Mouse (Mus musculus): ENCODE results near the gene Astl.

Gene Astl

DNA sequence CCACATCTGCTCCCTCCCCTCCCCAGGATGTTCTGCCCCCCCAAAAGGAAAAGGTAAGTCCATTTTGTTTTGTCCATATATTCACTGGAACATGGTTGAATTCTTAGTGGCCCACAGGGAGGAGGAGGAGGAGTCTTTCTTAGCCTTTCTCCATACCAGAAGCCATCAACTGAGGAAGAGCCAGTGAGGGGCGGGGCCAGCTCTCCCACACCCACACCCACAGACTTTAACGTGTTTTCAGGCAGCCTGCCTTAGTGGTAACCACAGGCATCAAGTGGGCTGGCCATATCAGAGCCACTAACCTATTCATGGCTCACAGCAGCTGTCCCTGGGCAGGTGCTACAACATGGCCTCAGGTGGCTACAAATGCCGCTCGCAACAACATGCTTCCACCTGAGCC is 394 bp downstream of the Astl start:
- CTCF ChIA-PET = no interaction called here
- POLR2A ChIA-PET = interaction anchor here in 2 of 4 experiments (0.5 to 1.1 kb wide), 3 partner anchors 65 to 199 kb away, joined by 3 to 4 read pairs (median 4); no protein-coding TSS in a partner anchor

DNA sequence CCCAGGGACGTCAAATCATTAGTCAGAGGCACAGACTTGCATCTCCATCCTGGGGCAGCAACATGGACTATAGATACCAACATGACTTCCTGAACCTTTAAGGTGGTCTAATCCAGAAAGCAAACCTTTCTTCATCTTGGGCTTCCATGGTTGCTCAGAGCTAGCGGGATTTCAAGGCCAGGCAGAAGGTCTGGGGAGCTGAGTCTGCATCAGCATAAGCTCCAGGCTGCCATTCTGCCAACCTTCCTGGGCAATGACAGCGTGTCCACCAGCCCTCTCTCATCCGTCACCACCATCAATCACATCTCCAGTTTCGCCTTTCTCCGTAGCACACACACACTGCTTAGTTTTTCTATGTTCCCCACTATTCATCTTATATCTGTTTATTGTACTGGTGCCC is 823 bp downstream of the Astl start:
- CTCF ChIA-PET = no interaction called here
- POLR2A ChIA-PET = interaction anchor here in 2 of 4 experiments (0.5 to 1.1 kb wide), 3 partner anchors 65 to 199 kb away, joined by 3 to 4 read pairs (median 4); no protein-coding TSS in a partner anchor

DNA sequence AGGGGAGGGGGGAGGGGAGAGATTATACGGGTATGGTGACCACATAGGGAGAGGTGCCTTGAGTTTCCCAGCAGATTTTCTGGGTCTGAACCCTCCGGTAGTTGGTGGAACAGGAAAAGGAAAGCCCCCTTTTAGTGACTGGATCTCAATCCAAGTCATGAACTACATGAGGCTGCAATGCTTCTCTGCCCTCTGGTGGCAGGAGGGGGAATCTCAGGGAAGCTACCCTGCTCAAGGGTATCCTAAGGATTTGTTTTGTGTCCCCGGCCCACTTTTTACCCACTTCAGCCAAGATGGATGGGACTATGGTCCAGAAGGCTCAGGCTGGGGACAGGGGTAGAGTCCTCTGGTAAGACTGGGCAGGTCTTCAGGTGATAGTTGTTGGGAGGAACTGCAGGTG is 2.7 kb downstream of the Astl start:
- ChIA-PET POLR2A (interaction anchor here in 1 of 4 experiments (0.7 kb wide), 1 partner anchor 281 kb away, joined by 3 read pairs; no protein-coding TSS in a partner anchor), CTCF (interaction anchor here (0.5 to 1.8 kb wide), 31 partner anchors 10 to 343 kb away, joined by 3 to 11 read pairs (median 4); partner anchors contain the start of genes Adra2b (in 1 of the 4), Blvra (in 1 of the 4), Ciao1 (in 1 of the 4) and Tmem127 (in 1 of the 4))

DNA sequence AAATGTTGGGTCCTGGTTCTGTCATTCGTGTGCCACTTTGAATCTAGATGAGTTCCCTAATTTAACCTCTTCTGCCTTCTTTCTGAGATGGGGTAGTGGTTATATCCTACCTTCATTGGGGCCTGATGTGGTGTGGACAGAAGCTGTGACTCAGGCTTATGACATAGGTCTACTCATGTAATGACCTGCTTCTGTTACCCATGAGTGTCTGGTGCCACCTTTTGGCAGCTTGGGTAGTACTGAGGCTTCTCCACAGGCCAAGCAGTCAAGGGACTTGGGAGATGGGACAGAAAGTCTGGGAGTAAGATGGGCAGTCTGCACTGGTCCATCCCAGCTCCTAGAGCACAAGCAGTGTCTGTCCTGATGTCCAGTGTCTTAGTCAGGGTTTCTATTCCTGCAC is 7.9 kb downstream of the Astl start:
- ChIA-PET POLR2A (interaction anchor here in 1 of 4 experiments (1.4 kb wide), 1 partner anchor 9 kb away, joined by 3 read pairs; no protein-coding TSS in a partner anchor), CTCF (interaction anchor here in 2 of 4 experiments (1.0 to 1.4 kb wide), 3 partner anchors 9 to 10 kb away, joined by 3 read pairs; partner anchors contain the start of gene Dusp2 (in 1 of the 2))

DNA sequence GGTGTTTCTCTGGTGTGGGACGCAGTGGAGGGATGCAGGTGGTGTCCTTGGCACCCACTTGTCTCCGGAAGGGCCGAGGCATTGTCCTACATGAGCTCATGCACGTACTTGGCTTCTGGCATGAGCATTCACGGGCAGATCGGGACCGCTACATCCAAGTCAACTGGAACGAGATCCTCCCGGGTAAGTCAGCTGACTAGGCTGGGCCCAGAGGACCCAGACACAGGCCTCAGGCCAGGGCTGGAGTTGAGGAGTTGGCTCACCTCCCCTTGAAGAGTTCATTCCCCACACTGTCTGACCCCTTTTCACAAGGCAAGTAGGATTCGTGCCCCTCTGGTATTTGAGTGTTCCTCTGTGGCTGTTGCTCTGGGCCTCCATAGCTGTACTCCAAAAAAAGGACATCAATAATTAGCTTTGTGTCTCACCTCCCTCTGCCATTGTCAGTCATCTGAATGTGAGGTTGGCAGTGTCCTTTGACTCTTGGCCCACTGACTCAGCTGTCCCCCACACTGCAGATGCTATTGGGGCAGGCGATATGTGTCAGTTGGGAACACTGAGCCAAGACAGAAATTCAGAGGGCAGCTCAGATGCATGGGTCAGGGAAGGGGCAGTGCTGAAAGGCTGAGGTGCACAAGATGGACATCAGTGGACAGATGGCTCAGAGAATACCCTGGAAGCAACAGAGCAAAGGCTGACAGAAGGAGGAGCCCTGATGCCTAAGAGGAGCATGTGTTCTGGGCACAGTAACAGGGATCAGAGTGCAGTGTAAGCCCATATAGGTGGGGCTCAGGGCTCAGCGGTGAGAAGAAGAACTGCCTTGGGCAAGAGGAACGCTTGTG is 8.9 kb downstream of the Astl start:
- CTCF ChIA-PET = interaction anchor here in 2 of 4 experiments (1.0 to 1.4 kb wide), 2 partner anchors 10 to 11 kb away, joined by 3 read pairs; partner anchors contain the start of gene Dusp2 (in 1 of the 2)

GRCm38 (mm10) chr2:127353881-127354280 is 15.4 kb downstream of the Astl start:
- POLR2A ChIA-PET = no interaction called here
- CTCF ChIA-PET = no interaction called here

More for the DNA sequence above, 8.9 kb downstream of the Astl start:
- POLR2A ChIA-PET = no interaction called here

DNA sequence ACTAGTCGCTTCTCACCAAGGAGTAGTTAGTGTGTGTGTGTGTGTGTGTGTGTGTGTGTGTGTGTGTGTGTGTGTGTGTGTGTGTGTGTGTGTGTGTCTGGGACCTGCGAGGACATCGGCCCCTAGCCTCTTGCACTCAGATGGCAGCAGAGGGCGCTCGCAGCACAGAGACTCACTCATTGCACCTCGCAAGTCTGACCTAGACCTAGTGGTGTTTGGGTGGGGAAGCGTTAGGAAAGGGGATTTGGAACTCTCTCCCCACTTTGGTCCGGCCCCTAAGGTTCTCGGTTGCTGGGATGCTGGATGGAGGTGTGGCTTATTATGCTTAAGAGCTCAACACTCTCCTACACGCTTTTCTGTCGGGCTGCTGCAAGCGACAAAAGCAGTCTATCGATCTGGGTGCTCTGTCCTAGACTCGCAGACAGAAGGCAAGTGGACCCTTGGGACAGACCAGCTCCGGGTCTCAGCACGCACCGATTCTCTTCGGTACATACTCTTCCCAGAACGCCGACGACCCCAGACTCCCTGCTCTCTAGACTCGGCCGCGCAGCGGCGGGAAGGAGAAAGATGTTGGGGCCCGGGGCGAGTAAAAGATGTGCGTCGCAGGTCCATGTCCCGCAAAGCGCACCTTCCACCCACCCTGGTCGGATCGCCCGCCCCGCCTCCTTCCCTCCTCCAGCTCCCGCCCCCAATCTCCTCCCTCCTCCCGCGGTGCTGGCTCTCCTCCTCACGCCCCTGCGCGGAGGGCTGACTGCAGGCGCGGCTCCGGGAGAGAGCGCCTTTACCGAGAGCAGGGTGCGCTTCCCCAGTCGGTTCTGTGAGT is 24.2 kb downstream of the Astl start, which contains the start of gene Adra2b:
Gene Adra2b (plus strand): TSS at position 750 of the 823 bp plus-strand sequence.
- CTCF ChIA-PET = interaction anchor here (0.6 to 3.4 kb wide), 51 partner anchors 10 to 892 kb away, joined by 3 to 20 read pairs (median 4); partner anchors contain the start of genes Gpat2 (in 2 of the 4), Dusp2 (in 1 of the 4) and Fahd2a (in 1 of the 4)
- POLR2A ChIA-PET = interaction anchor here in 3 of 4 experiments (0.6 to 2.9 kb wide), 40 partner anchors 8 to 628 kb away, joined by 3 to 19 read pairs (median 4); partner anchors contain the start of genes Fahd2a (in 3 of the 3), Gpat2 (in 3 of the 3), Dusp2 (in 2 of the 3) and Mrps5 (in 1 of the 3)

DNA sequence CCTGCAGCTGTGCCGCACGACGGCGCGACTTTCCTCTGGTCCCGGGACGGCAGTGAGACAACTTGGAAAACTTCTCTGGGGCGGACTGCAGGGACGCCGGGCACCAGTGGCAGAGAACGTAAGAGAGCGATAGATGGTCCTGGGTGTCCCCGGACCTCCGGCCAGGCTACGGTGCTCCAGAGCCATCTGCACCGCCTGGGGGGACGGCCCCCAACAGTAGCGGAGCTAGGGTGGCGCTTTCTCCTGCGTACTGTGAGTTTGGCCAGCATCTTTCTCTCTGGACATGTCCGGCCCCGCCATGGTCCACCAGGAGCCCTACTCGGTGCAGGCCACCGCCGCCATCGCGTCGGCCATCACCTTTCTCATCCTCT is 24.8 kb downstream of the Astl start:
- CTCF ChIA-PET = interaction anchor here (0.6 to 3.4 kb wide), 40 partner anchors 11 to 891 kb away, joined by 3 to 20 read pairs (median 4); partner anchors contain the start of genes Gpat2 (in 2 of the 4), Dusp2 (in 1 of the 4) and Fahd2a (in 1 of the 4)
- POLR2A ChIA-PET = interaction anchor here in 3 of 4 experiments (0.7 to 2.9 kb wide), 34 partner anchors 8 to 321 kb away, joined by 3 to 19 read pairs (median 4); partner anchors contain the start of genes Dusp2 (in 2 of the 3), Fahd2a (in 2 of the 3), Gpat2 (in 2 of the 3) and Mrps5 (in 1 of the 3)

DNA sequence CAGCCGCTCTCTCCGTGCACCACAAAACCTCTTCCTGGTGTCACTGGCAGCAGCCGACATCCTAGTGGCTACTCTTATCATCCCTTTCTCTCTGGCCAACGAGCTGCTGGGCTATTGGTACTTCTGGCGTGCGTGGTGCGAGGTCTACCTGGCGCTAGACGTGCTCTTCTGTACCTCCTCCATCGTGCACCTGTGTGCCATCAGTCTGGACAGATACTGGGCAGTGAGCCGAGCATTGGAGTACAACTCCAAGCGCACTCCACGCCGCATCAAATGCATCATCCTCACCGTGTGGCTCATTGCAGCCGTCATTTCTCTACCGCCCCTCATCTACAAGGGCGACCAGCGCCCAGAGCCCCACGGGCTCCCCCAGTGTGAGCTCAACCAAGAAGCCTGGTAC is 25.3 kb downstream of the Astl start:
- ChIA-PET POLR2A (interaction anchor here in 3 of 4 experiments (0.6 to 2.9 kb wide), 12 partner anchors 7 to 118 kb away, joined by 3 to 19 read pairs (median 6); partner anchors contain the start of genes Dusp2 (in 2 of the 3), Fahd2a (in 1 of the 3), Gpat2 (in 1 of the 3) and Stard7 (in 1 of the 3)), CTCF (interaction anchor here in 3 of 4 experiments (1.1 to 3.4 kb wide), 10 partner anchors 12 to 137 kb away, joined by 3 to 20 read pairs (median 7); partner anchors contain the start of genes Gpat2 (in 2 of the 3) and Fahd2a (in 1 of the 3))

DNA sequence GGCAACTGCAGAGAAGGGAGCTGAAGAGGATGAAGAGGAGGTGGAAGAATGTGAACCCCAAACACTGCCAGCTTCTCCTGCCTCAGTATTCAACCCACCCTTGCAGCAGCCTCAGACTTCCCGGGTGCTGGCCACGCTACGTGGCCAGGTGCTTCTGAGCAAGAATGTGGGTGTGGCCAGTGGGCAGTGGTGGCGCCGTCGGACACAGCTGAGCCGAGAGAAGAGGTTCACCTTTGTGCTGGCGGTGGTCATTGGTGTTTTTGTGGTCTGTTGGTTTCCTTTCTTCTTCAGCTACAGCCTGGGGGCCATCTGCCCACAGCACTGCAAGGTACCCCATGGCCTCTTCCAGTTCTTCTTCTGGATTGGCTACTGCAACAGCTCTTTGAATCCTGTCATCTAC is 26.0 kb downstream of the Astl start:
- ChIA-PET POLR2A (interaction anchor here in 3 of 4 experiments (0.6 to 2.9 kb wide), 6 partner anchors 10 to 409 kb away, joined by 4 to 19 read pairs (median 8); partner anchors contain the start of gene Fahd2a (in 1 of the 3)), CTCF (interaction anchor here in 2 of 4 experiments (2.1 to 3.4 kb wide), 3 partner anchors 11 to 70 kb away, joined by 5 to 20 read pairs (median 12); partner anchors contain the start of gene Gpat2 (in 1 of the 2))

- ChIA-PET POLR2A (interaction anchor here in 2 of 4 experiments (0.6 to 2.6 kb wide), 5 partner anchors 8 to 77 kb away, joined by 3 to 5 read pairs (median 3); partner anchors contain the start of genes Dusp2 (in 1 of the 2) and Fahd2a (in 1 of the 2)), CTCF (no interaction called here)
Observed at GRCm38 (mm10) chr2:127367126-127367820, 28.8 kb downstream of the Astl start.

DNA sequence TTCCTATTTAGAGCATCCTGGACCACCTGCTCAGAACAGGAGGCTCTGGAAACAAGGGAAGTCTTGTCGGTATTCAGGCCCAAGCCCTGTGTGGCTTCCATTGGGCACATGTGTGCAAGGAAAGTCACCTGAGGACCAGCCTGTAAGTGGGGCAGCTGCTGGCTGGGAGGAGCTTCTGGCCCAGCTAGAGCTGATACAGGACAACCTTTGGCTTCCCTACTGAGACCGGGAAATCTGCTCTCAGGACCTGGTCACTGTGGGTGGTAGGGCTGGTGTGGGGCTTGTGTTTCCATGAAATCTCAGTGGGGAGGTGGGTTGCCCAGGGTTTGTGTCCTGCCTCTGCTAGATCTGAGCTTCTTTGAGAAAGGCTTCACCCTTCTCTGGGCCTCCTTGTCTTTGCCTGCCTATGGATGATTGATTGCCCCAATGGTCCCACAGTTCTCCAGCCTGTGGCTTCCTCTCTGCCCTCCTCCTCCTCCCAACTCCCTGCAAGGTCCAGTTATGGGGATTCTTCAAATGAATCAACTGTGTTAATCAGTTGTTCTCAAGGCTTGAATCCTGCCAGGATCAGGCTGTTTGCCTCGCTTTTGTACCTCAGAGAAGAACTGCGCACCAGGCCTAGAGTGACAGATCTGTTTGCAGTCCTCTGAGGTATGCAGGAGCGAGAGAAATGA is 31.4 kb downstream of the Astl start:
- ChIA-PET POLR2A (interaction anchor here in 3 of 4 experiments (0.6 to 3.3 kb wide), 6 partner anchors 7 to 475 kb away, joined by 3 to 15 read pairs (median 4); partner anchors contain the start of gene Adra2b (in 2 of the 3)), CTCF (interaction anchor here in 2 of 4 experiments (0.6 kb wide), 2 partner anchors 98 to 131 kb away, joined by 3 read pairs; no protein-coding TSS in a partner anchor)

DNA sequence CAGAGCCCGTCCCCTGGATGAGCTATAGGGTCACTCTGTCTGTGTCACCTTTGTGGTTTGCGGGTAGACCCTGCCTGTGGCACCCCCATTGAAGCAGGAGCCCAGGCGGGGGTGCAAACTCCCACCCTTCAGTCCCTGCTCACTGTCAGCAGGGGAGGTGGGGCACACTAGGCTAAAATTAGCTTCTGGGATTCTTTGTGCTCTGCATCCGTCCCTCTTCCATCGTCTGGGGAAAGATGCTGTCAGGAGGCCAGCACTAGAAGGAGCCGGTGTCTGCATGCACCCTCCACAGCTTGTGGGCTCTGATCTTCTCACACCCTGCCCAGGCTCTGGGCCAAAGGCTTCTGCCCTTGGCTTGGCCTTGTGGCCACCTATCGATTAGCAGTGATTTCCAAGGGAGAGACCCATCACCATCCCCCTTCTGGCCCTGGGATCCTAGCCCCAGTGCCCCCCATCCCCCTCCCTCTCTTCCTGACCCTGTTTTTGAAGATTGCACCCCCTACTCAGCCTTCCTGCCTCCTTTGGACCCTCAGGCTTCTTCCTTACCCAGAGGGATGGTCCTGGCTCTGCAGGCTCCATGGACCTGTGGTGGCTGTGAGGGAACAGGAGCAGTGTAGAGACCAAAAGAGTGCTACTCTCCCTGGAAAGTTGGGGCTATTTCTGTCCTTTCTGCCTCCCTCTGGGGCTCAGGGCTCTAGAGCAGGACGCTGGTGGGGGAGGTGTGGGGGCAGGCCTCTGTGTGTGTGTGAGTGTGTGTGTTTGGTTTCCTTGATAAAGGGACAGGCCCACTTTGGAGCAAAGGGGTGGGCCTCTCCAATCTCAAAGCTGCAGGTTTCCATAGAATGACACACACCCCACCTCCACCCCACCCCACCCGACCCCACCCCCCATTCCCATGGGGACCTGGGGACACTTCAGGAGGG is 32.4 kb downstream of the Astl start:
- ChIA-PET POLR2A (interaction anchor here in 3 of 4 experiments (0.9 to 3.3 kb wide), 5 partner anchors 8 to 74 kb away, joined by 3 to 15 read pairs (median 4); partner anchors contain the start of genes Adra2b (in 3 of the 3) and Fahd2a (in 1 of the 3)), CTCF (no interaction called here)

GRCm38 (mm10) chr2:127371484-127371861 is 33.0 kb downstream of the Astl start:
- ChIA-PET POLR2A (interaction anchor here in 3 of 4 experiments (0.9 to 3.3 kb wide), 4 partner anchors 9 to 73 kb away, joined by 3 to 15 read pairs (median 6); partner anchors contain the start of genes Adra2b (in 3 of the 3) and Fahd2a (in 1 of the 3)), CTCF (interaction anchor here in 1 of 4 experiments (0.6 kb wide), 1 partner anchor 489 kb away, joined by 3 read pairs; no protein-coding TSS in a partner anchor)

DNA sequence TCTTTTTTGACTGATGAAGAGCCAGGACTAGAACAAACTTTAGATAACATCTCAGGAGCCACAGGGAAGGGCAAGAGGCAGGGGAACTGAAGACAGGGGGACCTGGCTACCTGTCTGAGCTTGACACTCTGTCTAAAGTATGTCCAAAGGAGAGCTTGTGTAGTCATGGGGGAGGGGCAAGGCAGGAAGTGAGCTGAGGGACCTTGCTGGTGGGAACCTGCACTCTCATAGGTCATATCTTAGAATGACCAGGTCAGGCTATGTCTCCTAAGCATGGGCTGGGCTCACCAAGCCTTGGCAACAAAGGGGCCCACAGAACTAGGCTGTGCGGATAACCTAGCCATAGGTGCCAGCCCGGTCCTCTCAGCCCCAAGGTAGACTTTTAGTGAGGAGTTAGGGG is 33.6 kb downstream of the Astl start:
- CTCF ChIA-PET = interaction anchor here in 2 of 4 experiments (0.6 to 1.1 kb wide), 2 partner anchors 73 to 489 kb away, joined by 3 read pairs; no protein-coding TSS in a partner anchor
- POLR2A ChIA-PET = interaction anchor here in 3 of 4 experiments (0.9 to 3.3 kb wide), 5 partner anchors 9 to 72 kb away, joined by 3 to 15 read pairs (median 4); partner anchors contain the start of genes Adra2b (in 3 of the 3), Dusp2 (in 1 of the 3) and Fahd2a (in 1 of the 3)

Measured in embryonic stem cell, embryonic (primary cell).